19 mouse cellular contexts compared by ENCODE assay signal in the genomic region with DNA sequence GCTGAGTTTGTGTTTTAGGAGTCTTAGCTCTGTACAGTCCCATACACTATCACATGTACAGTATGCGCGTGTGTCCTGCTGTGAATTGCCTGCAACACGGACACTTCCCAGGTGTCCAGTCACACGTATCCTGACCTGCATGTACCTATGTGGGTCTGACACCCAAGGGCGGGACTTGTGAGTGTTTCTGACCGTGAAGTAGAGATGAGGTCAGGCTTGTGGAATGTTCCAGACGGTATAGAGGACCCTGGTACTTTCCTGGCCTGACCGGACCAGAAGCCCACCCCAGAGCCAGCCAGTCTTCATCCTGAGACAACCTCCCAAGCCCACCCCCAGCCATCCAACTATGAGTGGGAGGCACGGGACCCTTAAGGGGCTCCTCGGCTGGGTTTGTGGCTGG. TPM values are rescaled to one million over a fixed set of nuclear protein-coding genes. Genes with fewer than 3 reads are reported as not detected.
DNase-seq lines count a peak whose midpoint lies in the region; ATAC-seq and TF ChIP-seq lines count a peak whose summit lies in the region.
"Had no signal": no experiment of that assay in that cellular context is flagged by ENCODE, and none has a peak within 500 bp of the region (broad histone marks: within the 10 kb centered on the region; RNA-seq: fewer than 3 reads in every experiment).

No protein-coding gene starts in this region.

- no peak for ATAC-seq in liver, embryonic 12.5 days
- no peak for ATAC-seq in liver, postnatal 0 days
- ATAC-seq in forebrain, embryonic 12.5 days (ENCODE audit: low FRiP score): no peak
- ATAC-seq: forebrain, postnatal 0 days had no signal

- no peak overlapping the region for H3K4me2 ChIP-seq in liver, embryonic 12.5 days
- H3K4me2 ChIP-seq in liver, postnatal 0 days (ENCODE audit: low read depth, low read length): no peak overlapping the region
- no peak overlapping the region for H3K4me2 ChIP-seq in forebrain, embryonic 12.5 days
- H3K4me2 ChIP-seq: embryonic facial prominence, embryonic 15.5 days; hindbrain, embryonic 14.5 days; limb, embryonic 15.5 days; midbrain, embryonic 12.5 days had no signal

- H3K27me3 ChIP-seq in liver, embryonic 12.5 days (replicated peaks): peaks cover 24% of the 10 kb centered on the region
- H3K27me3 ChIP-seq in liver, postnatal 0 days (ENCODE audit: insufficient read depth, low read length): peaks cover 4% of the 10 kb centered on the region; the same call in 1 of the 2 replicates
- H3K27me3 ChIP-seq in forebrain, embryonic 12.5 days: peaks cover 87% of the 10 kb centered on the region

- no peak for TF ChIP-seq CTCF in liver, postnatal 0 days (IDR thresholded peaks at IDR 0.05; ENCODE audit: low read depth)
- TF ChIP-seq CTCF in bone marrow, adult 2 months (IDR thresholded peaks at IDR 0.05; ENCODE audit: control insufficient read depth, insufficient read depth, low read length): no peak
- no peak for TF ChIP-seq CTCF in lung, adult 2 months (IDR thresholded peaks at IDR 0.05; ENCODE audit: insufficient read depth, low read length)

- peaks cover 65% of the 10 kb centered on the region for H3K4me1 ChIP-seq in liver, embryonic 12.5 days
- peaks cover 26% of the 10 kb centered on the region for H3K4me1 ChIP-seq in liver, postnatal 0 days (ENCODE audit: insufficient read depth)
- peaks cover 7% of the 10 kb centered on the region; the same call in 1 of the 2 replicates for H3K4me1 ChIP-seq in bone marrow, adult 2 months (ENCODE audit: control insufficient read depth, insufficient read depth, low read length)
- peaks cover 17% of the 10 kb centered on the region for H3K4me1 ChIP-seq in lung, adult 2 months (ENCODE audit: control insufficient read depth, insufficient read depth, low read length)
- peaks cover 16% of the 10 kb centered on the region; the same call in 1 of the 2 replicates for H3K4me1 ChIP-seq in forebrain, embryonic 12.5 days

- H3K27ac ChIP-seq in liver, embryonic 12.5 days: peak overlapping the region; percentile 85
- H3K27ac ChIP-seq in liver, postnatal 0 days (ENCODE audit: low read depth): no peak overlapping the region
- peak overlapping the region; percentile 60; the same call in 1 of the 2 replicates for H3K27ac ChIP-seq in bone marrow, adult 2 months (ENCODE audit: control insufficient read depth, insufficient read depth, low read depth, low read length, poor library complexity)
- no peak overlapping the region for H3K27ac ChIP-seq in forebrain, embryonic 12.5 days
- H3K27ac ChIP-seq: embryonic facial prominence, embryonic 15.5 days; hindbrain, embryonic 14.5 days; limb, embryonic 15.5 days; midbrain, embryonic 12.5 days had no signal

- no peak for DNase-seq in liver, postnatal 0 days
- DNase-seq in lung, adult 2 months: peak; percentile 73
- peak; percentile 59 to 70 for DNase-seq in lung, postnatal 4 days
- DNase-seq in cerebellum, postnatal 4 days (ENCODE audit: low spot score in 2 of 2): no peak
- DNase-seq: adrenal gland, postnatal 25 days; cerebellum, adult 9-10 months; forebrain, postnatal 0 days; gastrocnemius, postnatal 14 days; heart, adult 18-20 months; heart, postnatal 36 days; kidney, adult 18-20 months; left cerebral cortex, postnatal 4 days had no signal

- peaks cover 65% of the 10 kb centered on the region for H3K36me3 ChIP-seq in liver, embryonic 12.5 days
- peaks cover 30% of the 10 kb centered on the region for H3K36me3 ChIP-seq in liver, postnatal 0 days (replicated peaks; ENCODE audit: insufficient read depth, low read length)
- peaks cover 6% of the 10 kb centered on the region for H3K36me3 ChIP-seq in forebrain, embryonic 12.5 days (replicated peaks)

- TF ChIP-seq EP300 in liver, postnatal 0 days (IDR thresholded peaks at IDR 0.05; ENCODE audit: low read depth): no peak

- no peak for TF ChIP-seq POLR2A in bone marrow, adult 2 months (IDR thresholded peaks at IDR 0.05; ENCODE audit: borderline replicate concordance, control insufficient read depth, low read depth, low read length)
- TF ChIP-seq POLR2A in lung, adult 2 months (IDR thresholded peaks at IDR 0.05; ENCODE audit: borderline replicate concordance, extremely low read depth, low read depth, low read length): peak; percentile 54; the same call in 1 of the 2 replicates

- H3K9me3 ChIP-seq in liver, embryonic 12.5 days (replicated peaks): peaks cover 7% of the 10 kb centered on the region
- peaks cover 3% of the 10 kb centered on the region; the same call in 1 of the 2 replicates for H3K9me3 ChIP-seq in liver, postnatal 0 days (ENCODE audit: low read length)
- H3K9me3 ChIP-seq in forebrain, embryonic 12.5 days: peaks cover 8% of the 10 kb centered on the region

- H3K4me3 ChIP-seq in liver, embryonic 12.5 days: no peak overlapping the region
- no peak overlapping the region for H3K4me3 ChIP-seq in liver, postnatal 0 days (ENCODE audit: low read depth, low read length)
- H3K4me3 ChIP-seq in bone marrow, adult 2 months (replicated peaks; ENCODE audit: control insufficient read depth, low read depth, low read length): no peak overlapping the region
- H3K4me3 ChIP-seq in lung, adult 2 months (replicated peaks; ENCODE audit: extremely low read depth, low read depth, low read length): peak overlapping the region; percentile 47
- H3K4me3 ChIP-seq in forebrain, embryonic 12.5 days (replicated peaks): no peak overlapping the region
- H3K4me3 ChIP-seq: embryonic facial prominence, embryonic 15.5 days; midbrain, embryonic 12.5 days had no signal

- 75% methylated on average over 10 of the region's 10 CpGs for WGBS in liver, embryonic 12.5 days (ENCODE audit: insufficient replicate concordance)
- WGBS in liver, postnatal 0 days (ENCODE audit: insufficient replicate concordance): 85% methylated on average over 10 of the region's 10 CpGs
- 88% methylated on average over 10 of the region's 10 CpGs for WGBS in bone marrow, adult 2 months
- 65% methylated on average over 10 of the region's 10 CpGs for WGBS in lung, adult 2 months
- WGBS in forebrain, embryonic 12.5 days: 86% methylated on average over 10 of the region's 10 CpGs

- H3K9ac ChIP-seq in liver, embryonic 12.5 days: peak overlapping the region; percentile 70; the same call in 1 of the 2 replicates
- H3K9ac ChIP-seq in liver, postnatal 0 days (replicated peaks): no peak overlapping the region; the same call in 1 of the 2 replicates
- H3K9ac ChIP-seq in forebrain, embryonic 12.5 days: no peak overlapping the region
- H3K9ac ChIP-seq: embryonic facial prominence, embryonic 15.5 days; forebrain, postnatal 0 days; hindbrain, embryonic 14.5 days; limb, embryonic 15.5 days; midbrain, embryonic 12.5 days had no signal

RNA-seq across cellular contexts. Expression of gene Arhgap45, which starts 0.9 kb away (rescaled TPM):
- polyA plus RNA-seq in liver, embryonic 12.5 days (2016; fragmentation: Nextera tagmentation; extraction: Ambion mirVana): 22.3 and 22.8 TPM in 2 replicates
- 12.1 and 14.2 TPM in 2 replicates for polyA plus RNA-seq in liver, postnatal 0 days (2015; fragmentation: Nextera tagmentation; extraction: Ambion mirVana)
- 111 and 291 TPM in 2 replicates for polyA plus RNA-seq in bone marrow, adult 2 months (2011; ENCODE audit: insufficient read depth, insufficient read length, low replicate concordance, missing spikeins)
- polyA plus RNA-seq in lung, adult 2 months (2012; rRNA removed): 102 and 103 TPM in 2 replicates
- polyA plus RNA-seq in forebrain, embryonic 12.5 days (2016; fragmentation: Nextera tagmentation; extraction: Ambion mirVana): 3.4 and 3.6 TPM in 2 replicates

RNA-seq across cellular contexts. Expression of gene Abca7, which starts 19.3 kb away (rescaled TPM):
- 10.5 and 12.1 TPM in 2 replicates for polyA plus RNA-seq in liver, embryonic 12.5 days (2016; fragmentation: Nextera tagmentation; extraction: Ambion mirVana)
- polyA plus RNA-seq in liver, postnatal 0 days (2015; fragmentation: Nextera tagmentation; extraction: Ambion mirVana): 2.5 and 3.1 TPM in 2 replicates
- 54.3 and 96.9 TPM in 2 replicates for polyA plus RNA-seq in bone marrow, adult 2 months (2011; ENCODE audit: insufficient read depth, insufficient read length, low replicate concordance, missing spikeins)
- polyA plus RNA-seq in lung, adult 2 months (2012; rRNA removed): 31.4 and 38.2 TPM in 2 replicates
- 5.8 and 5.9 TPM in 2 replicates for polyA plus RNA-seq in forebrain, embryonic 12.5 days (2016; fragmentation: Nextera tagmentation; extraction: Ambion mirVana)

RNA-seq across cellular contexts. Expression of gene Polr2e, which starts 24.0 kb away (rescaled TPM):
- 142 and 147 TPM in 2 replicates for polyA plus RNA-seq in liver, embryonic 12.5 days (2016; fragmentation: Nextera tagmentation; extraction: Ambion mirVana)
- 57.0 and 58.3 TPM in 2 replicates for polyA plus RNA-seq in liver, postnatal 0 days (2015; fragmentation: Nextera tagmentation; extraction: Ambion mirVana)
- polyA plus RNA-seq in bone marrow, adult 2 months (2011; ENCODE audit: insufficient read depth, insufficient read length, low replicate concordance, missing spikeins): 35.6 and 44.5 TPM in 2 replicates
- polyA plus RNA-seq in lung, adult 2 months (2012; rRNA removed): 199 and 208 TPM in 2 replicates
- polyA plus RNA-seq in forebrain, embryonic 12.5 days (2016; fragmentation: Nextera tagmentation; extraction: Ambion mirVana): 183 and 184 TPM in 2 replicates

RNA-seq across cellular contexts. Expression of gene Cnn2, which starts 27.2 kb away (rescaled TPM):
- polyA plus RNA-seq in liver, embryonic 12.5 days (2016; fragmentation: Nextera tagmentation; extraction: Ambion mirVana): 68.2 and 75.4 TPM in 2 replicates
- polyA plus RNA-seq in liver, postnatal 0 days (2015; fragmentation: Nextera tagmentation; extraction: Ambion mirVana): 40.7 and 42.8 TPM in 2 replicates
- 41.7 and 92.4 TPM in 2 replicates for polyA plus RNA-seq in bone marrow, adult 2 months (2011; ENCODE audit: insufficient read depth, insufficient read length, low replicate concordance, missing spikeins)
- polyA plus RNA-seq in lung, adult 2 months (2012; rRNA removed): 387 and 395 TPM in 2 replicates
- 85.5 and 115 TPM in 2 replicates for polyA plus RNA-seq in forebrain, embryonic 12.5 days (2016; fragmentation: Nextera tagmentation; extraction: Ambion mirVana)

RNA-seq across cellular contexts. Expression of gene Gpx4, which starts 31.4 kb away (rescaled TPM):
- polyA plus RNA-seq in liver, embryonic 12.5 days (2016; fragmentation: Nextera tagmentation; extraction: Ambion mirVana): 682 and 685 TPM in 2 replicates
- 537 and 560 TPM in 2 replicates for polyA plus RNA-seq in liver, postnatal 0 days (2015; fragmentation: Nextera tagmentation; extraction: Ambion mirVana)
- 948 and 2,392 TPM in 2 replicates for polyA plus RNA-seq in bone marrow, adult 2 months (2011; ENCODE audit: insufficient read depth, insufficient read length, low replicate concordance, missing spikeins)
- 581 and 623 TPM in 2 replicates for polyA plus RNA-seq in lung, adult 2 months (2012; rRNA removed)
- polyA plus RNA-seq in forebrain, embryonic 12.5 days (2016; fragmentation: Nextera tagmentation; extraction: Ambion mirVana): 434 and 458 TPM in 2 replicates

Comparison
In these comparisons a context has a peak if more than half of its experiments do, and no peak if none do; other contexts are left out.
1. H3K27ac ChIP-seq: peak in liver, embryonic 12.5 days (single experiment) and bone marrow, adult 2 months (single experiment); none in liver, postnatal 0 days (single experiment) and forebrain, embryonic 12.5 days (single experiment).
2. DNase-seq: peak in lung, adult 2 months (single experiment) and lung, postnatal 4 days (2 of 2); none in liver, postnatal 0 days (single experiment) and cerebellum, postnatal 4 days (0 of 2).